Mouse (Mus musculus): ENCODE results near the gene C1ql2. TPM values are rescaled to one million over a fixed set of nuclear protein-coding genes. Genes with fewer than 3 reads are reported as not detected.

The C1ql2 gene
- not detected for total RNA-seq (2021)
- polyA plus RNA-seq (2012; rRNA removed), result not detected in 2 replicates
- long read RNA-seq, result 0 reads

- Histone ChIP-seq H3K9ac (ENCODE audit: low read depth, low read length) (no peak within 1 kb of the TSS), H3K4me1 (ENCODE audit: control insufficient read depth, insufficient read depth, low read length) (no peaks in the 10 kb centered on the region), H3K27ac (no peak within 1 kb of the TSS), H3K4me3 (no peak within 1 kb of the TSS), H3K36me3 (ENCODE audit: control insufficient read depth, insufficient read depth, low read length) (no peaks in the 10 kb centered on the region), H3K79me2 (replicated peaks; ENCODE audit: control insufficient read depth, insufficient read depth, low read length) (no peaks in the 10 kb centered on the region), H3K27me3 (ENCODE audit: control insufficient read depth, insufficient read depth, low read length) (peaks cover 19% of the 10 kb centered on the region)
- TF ChIP-seq CTCF (IDR thresholded peaks at IDR 0.05), result no peak
- no peak for TF ChIP-seq EP300 (IDR thresholded peaks at IDR 0.05; ENCODE audit: insufficient read depth, low read depth, low read length)
- no peak for TF ChIP-seq POLR2A (IDR thresholded peaks at IDR 0.05; ENCODE audit: insufficient read depth, low read depth, low read length)
- 2% methylated on average over 73 of the region's 73 CpGs for WGBS
- intact Hi-C loops (cut with DNase I), result no loop called here
- DNase-seq, result peak in 1 of 2 experiments; percentile 28
Observed at GRCm38 (mm10) chr1:120340419-120341171, at the start of gene C1ql2. C1ql2 (plus strand) TSS chr1:120340582.

- Histone ChIP-seq H3K79me2 (replicated peaks; ENCODE audit: control insufficient read depth, insufficient read depth, low read length) (no peaks in the 10 kb centered on the region), H3K36me3 (ENCODE audit: control insufficient read depth, insufficient read depth, low read length) (no peaks in the 10 kb centered on the region), H3K27me3 (ENCODE audit: control insufficient read depth, insufficient read depth, low read length) (no peaks in the 10 kb centered on the region), H3K27ac (no peak overlapping the region), H3K4me3 (no peak overlapping the region), H3K4me1 (ENCODE audit: control insufficient read depth, insufficient read depth, low read length) (no peaks in the 10 kb centered on the region), H3K9ac (ENCODE audit: low read depth, low read length) (no peak overlapping the region)
- no peak for DNase-seq
- WGBS, result 83% methylated on average over 3 of the region's 3 CpGs
- TF ChIP-seq CTCF (IDR thresholded peaks at IDR 0.05) (no peak), POLR2A (IDR thresholded peaks at IDR 0.05; ENCODE audit: insufficient read depth, low read depth, low read length) (no peak), EP300 (IDR thresholded peaks at IDR 0.05; ENCODE audit: insufficient read depth, low read depth, low read length) (no peak)
- intact Hi-C loops (cut with DNase I), result no loop called here
Observed at GRCm38 (mm10) chr1:120291709-120292108, 48.7 kb upstream of the C1ql2 start.

- Histone ChIP-seq H3K79me2 (replicated peaks; ENCODE audit: control insufficient read depth, insufficient read depth, low read length) (no peaks in the 10 kb centered on the region), H3K27me3 (ENCODE audit: control insufficient read depth, insufficient read depth, low read length) (no peaks in the 10 kb centered on the region), H3K4me3 (no peak overlapping the region), H3K4me1 (ENCODE audit: control insufficient read depth, insufficient read depth, low read length) (no peaks in the 10 kb centered on the region), H3K9ac (ENCODE audit: low read depth, low read length) (no peak overlapping the region), H3K36me3 (ENCODE audit: control insufficient read depth, insufficient read depth, low read length) (no peaks in the 10 kb centered on the region), H3K27ac (no peak overlapping the region)
- TF ChIP-seq CTCF (IDR thresholded peaks at IDR 0.05), result no peak
- TF ChIP-seq EP300 (IDR thresholded peaks at IDR 0.05; ENCODE audit: insufficient read depth, low read depth, low read length), result no peak
- no peak for TF ChIP-seq POLR2A (IDR thresholded peaks at IDR 0.05; ENCODE audit: insufficient read depth, low read depth, low read length)
- DNase-seq, result no peak
- 29% methylated on average over 1 of the region's 1 CpGs for WGBS
- intact Hi-C loops (cut with DNase I), result no loop called here
Observed at GRCm38 (mm10) chr1:120293803-120294202, 46.6 kb upstream of the C1ql2 start.

GRCm38 (mm10) chr1:120296936-120297335, 43.4 kb upstream of the C1ql2 start:
- Histone ChIP-seq H3K79me2 (replicated peaks; ENCODE audit: control insufficient read depth, insufficient read depth, low read length) (no peaks in the 10 kb centered on the region), H3K4me3 (no peak overlapping the region), H3K27ac (no peak overlapping the region), H3K27me3 (ENCODE audit: control insufficient read depth, insufficient read depth, low read length) (no peaks in the 10 kb centered on the region), H3K9ac (ENCODE audit: low read depth, low read length) (no peak overlapping the region), H3K4me1 (ENCODE audit: control insufficient read depth, insufficient read depth, low read length) (no peaks in the 10 kb centered on the region), H3K36me3 (ENCODE audit: control insufficient read depth, insufficient read depth, low read length) (no peaks in the 10 kb centered on the region)
- no peak for DNase-seq
- intact Hi-C loops (cut with DNase I), result no loop called here
- 91% methylated on average over 2 of the region's 2 CpGs for WGBS
- TF ChIP-seq EP300 (IDR thresholded peaks at IDR 0.05; ENCODE audit: insufficient read depth, low read depth, low read length) (no peak), POLR2A (IDR thresholded peaks at IDR 0.05; ENCODE audit: insufficient read depth, low read depth, low read length) (no peak), CTCF (IDR thresholded peaks at IDR 0.05) (peak; percentile 43)

- Histone ChIP-seq H3K9ac (ENCODE audit: low read depth, low read length) (no peak overlapping the region), H3K4me3 (no peak overlapping the region), H3K79me2 (replicated peaks; ENCODE audit: control insufficient read depth, insufficient read depth, low read length) (no peaks in the 10 kb centered on the region), H3K36me3 (ENCODE audit: control insufficient read depth, insufficient read depth, low read length) (no peaks in the 10 kb centered on the region), H3K4me1 (ENCODE audit: control insufficient read depth, insufficient read depth, low read length) (no peaks in the 10 kb centered on the region), H3K27ac (no peak overlapping the region), H3K27me3 (ENCODE audit: control insufficient read depth, insufficient read depth, low read length) (no peaks in the 10 kb centered on the region)
- intact Hi-C loops (cut with DNase I), result no loop called here
- 28% methylated on average over 2 of the region's 2 CpGs for WGBS
- TF ChIP-seq CTCF (IDR thresholded peaks at IDR 0.05) (no peak), POLR2A (IDR thresholded peaks at IDR 0.05; ENCODE audit: insufficient read depth, low read depth, low read length) (no peak), EP300 (IDR thresholded peaks at IDR 0.05; ENCODE audit: insufficient read depth, low read depth, low read length) (no peak)
- DNase-seq, result no peak
Observed at GRCm38 (mm10) chr1:120305801-120306200, 34.6 kb upstream of the C1ql2 start.

- 78% methylated on average over 16 of the region's 16 CpGs for WGBS
- intact Hi-C loops (cut with DNase I), result no loop called here
Observed at GRCm38 (mm10) chr1:120321270-120322021, 18.9 kb upstream of the C1ql2 start.

More at GRCm38 (mm10) chr1:120321270-120322021, 18.9 kb upstream of the C1ql2 start:
- Histone ChIP-seq H3K4me3 (no peak overlapping the region), H3K79me2 (replicated peaks; ENCODE audit: control insufficient read depth, insufficient read depth, low read length) (no peaks in the 10 kb centered on the region), H3K27ac (no peak overlapping the region), H3K36me3 (ENCODE audit: control insufficient read depth, insufficient read depth, low read length) (no peaks in the 10 kb centered on the region), H3K27me3 (ENCODE audit: control insufficient read depth, insufficient read depth, low read length) (no peaks in the 10 kb centered on the region), H3K9ac (ENCODE audit: low read depth, low read length) (no peak overlapping the region), H3K4me1 (ENCODE audit: control insufficient read depth, insufficient read depth, low read length) (no peaks in the 10 kb centered on the region)
- DNase-seq, result no peak
- TF ChIP-seq POLR2A (IDR thresholded peaks at IDR 0.05; ENCODE audit: insufficient read depth, low read depth, low read length), result no peak
- no peak for TF ChIP-seq CTCF (IDR thresholded peaks at IDR 0.05)
- TF ChIP-seq EP300 (IDR thresholded peaks at IDR 0.05; ENCODE audit: insufficient read depth, low read depth, low read length), result no peak
